Mouse (Mus musculus) lung, embryonic 14.5 days (tissue): ENCODE results near the gene Amh. TPM values are rescaled to one million over a fixed set of nuclear protein-coding genes. Genes with fewer than 3 reads are reported as not detected.

Source experiments
- ATAC-seq: fragments of 200-750 bp; cut with Nextera tagmentation; 2 replicates; pipeline ENCODE4 v1.8.0; 2017; ENCODE audit warnings: mild to moderate bottlenecking, moderate TSS enrichment, moderate library complexity; ENCODE audit not compliant: insufficient read depth
- DNase-seq: peaks from one replicate; pipeline ENCODE4 v3.0.0-alpha.2; 2015
- H3K27ac ChIP-seq: fragments of 300-500 bp; sonication (generic); 2 replicates; pipeline ENCODE4 v1.5.1; 2014; ENCODE audit warnings: low read depth, mild to moderate bottlenecking, moderate library complexity
- H3K27me3 ChIP-seq: fragments of 300-500 bp; sonication (generic); 2 replicates; pipeline ENCODE4 v1.6.1; 2014; ENCODE audit warnings: low read length, control low read depth; ENCODE audit not compliant: insufficient read depth
- H3K36me3 ChIP-seq: fragments of 300-500 bp; sonication (generic); 2 replicates; pipeline ENCODE4 v1.6.1; 2014; ENCODE audit warnings: control low read depth; ENCODE audit not compliant: insufficient read depth
- H3K4me1 ChIP-seq: fragments of 300-500 bp; sonication (generic); 2 replicates; pipeline ENCODE4 v1.6.1; 2014; ENCODE audit warnings: antibody characterized with exemption, control low read depth; ENCODE audit not compliant: insufficient read depth
- H3K4me2 ChIP-seq: fragments of 300-500 bp; sonication (generic); 2 replicates; pipeline ENCODE4 v1.6.1; 2014; ENCODE audit warnings: mild to moderate bottlenecking
- H3K4me3 ChIP-seq: fragments of 300-500 bp; sonication (generic); 2 replicates; pipeline ENCODE4 v1.5.1; 2014; ENCODE audit warnings: low read depth, low read length
- H3K9ac ChIP-seq: fragments of 300-500 bp; sonication (generic); 2 replicates; pipeline ENCODE4 v1.6.1; 2014
- H3K9me3 ChIP-seq: fragments of 300-500 bp; sonication (generic); 2 replicates; pipeline ENCODE4 v1.6.1; 2016; ENCODE audit warnings: low read depth, low read length, control low read depth
- CTCF ChIP-seq: IDR thresholded peaks from 2 replicates; pipeline ENCODE4 v1.5.1; 2016; ENCODE audit warnings: antibody characterized with exemption, low read depth
- WGBS: fragments of 180-500 bp; shearing (Covaris S2); extraction: QIAGEN DNeasy Blood & Tissue Kit; methylation state at CpG from one replicate; pipeline ENCODE4 v1.1.7; 2014; 5-methylcytosine and 5-hydroxymethylcytosine counted together
- polyA plus RNA-seq: library from polyadenylated mRNA; unstranded; fragments of >200 nt; fragmentation: Nextera tagmentation; extraction: Ambion mirVana; gene quantifications from 2 replicates; pipeline ENCODE4 v1.2.1, GENCODE M21; 2014

The Amh gene
- polyA plus RNA-seq, 1 experiment from 2014 or later, result 0.14 TPM

- H3K9me3 ChIP-seq, result no peaks in the 10 kb centered on the region
- peaks cover 57% of the 10 kb centered on the region for H3K27me3 ChIP-seq
- TF ChIP-seq CTCF, result no peak
- no peak overlapping the region for H3K27ac ChIP-seq
- H3K4me3 ChIP-seq, result no peak overlapping the region
- DNase-seq, result no peak
- H3K9ac ChIP-seq, result no peak overlapping the region
- 55% methylated on average over 6 of the region's 6 CpGs for WGBS
- no peaks in the 10 kb centered on the region for H3K36me3 ChIP-seq
- no peak overlapping the region for H3K4me2 ChIP-seq
- no peak for ATAC-seq
- H3K4me1 ChIP-seq, result no peaks in the 10 kb centered on the region
Observed at GRCm38 (mm10) chr10:80839848-80840247, 34.8 kb downstream of the Amh start.

GRCm38 (mm10) chr10:80841685-80842084 lies 36.6 kb downstream of the Amh start:
- no peaks in the 10 kb centered on the region for H3K4me1 ChIP-seq
- no peak overlapping the region for H3K4me3 ChIP-seq
- no peak overlapping the region for H3K9ac ChIP-seq
- peaks cover 51% of the 10 kb centered on the region for H3K27me3 ChIP-seq
- no peak overlapping the region for H3K27ac ChIP-seq
- no peak for TF ChIP-seq CTCF
- no peak for ATAC-seq
- no peak for DNase-seq
- no peaks in the 10 kb centered on the region for H3K36me3 ChIP-seq
- 80% methylated on average over 2 of the region's 2 CpGs for WGBS
- H3K9me3 ChIP-seq, result no peaks in the 10 kb centered on the region
- no peak overlapping the region for H3K4me2 ChIP-seq

GRCm38 (mm10) chr10:80842334-80842733 lies 37.3 kb downstream of the Amh start:
- no peak for DNase-seq
- Histone ChIP-seq H3K27me3 (peaks cover 44% of the 10 kb centered on the region), H3K9ac (no peak overlapping the region), H3K4me2 (no peak overlapping the region), H3K4me3 (no peak overlapping the region), H3K9me3 (no peaks in the 10 kb centered on the region), H3K27ac (no peak overlapping the region), H3K36me3 (no peaks in the 10 kb centered on the region), H3K4me1 (no peaks in the 10 kb centered on the region)
- WGBS, result 78% methylated on average over 15 of the region's 15 CpGs
- no peak for ATAC-seq
- no peak for TF ChIP-seq CTCF

- 9% methylated on average over 32 of the region's 32 CpGs for WGBS
- Histone ChIP-seq H3K27ac (no peak overlapping the region), H3K4me2 (peak overlapping the region; percentile 69), H3K27me3 (peaks cover 43% of the 10 kb centered on the region), H3K36me3 (no peaks in the 10 kb centered on the region), H3K9ac (peak overlapping the region; percentile 47), H3K4me1 (no peaks in the 10 kb centered on the region), H3K9me3 (no peaks in the 10 kb centered on the region), H3K4me3 (peak overlapping the region; percentile 41)
- TF ChIP-seq CTCF, result no peak
- ATAC-seq (no peak), DNase-seq (no peak)
Observed at GRCm38 (mm10) chr10:80843087-80843930, 38.3 kb downstream of the Amh start.

GRCm38 (mm10) chr10:80843931-80844547 lies 39.0 kb downstream of the Amh start, which contains the start of gene Lingo3:
Gene Lingo3, minus strand, starts transcription at chr10:80844039.
- peak within 1 kb of the TSS; percentile 41 for H3K4me3 ChIP-seq
- peak within 1 kb of the TSS; percentile 47 for H3K9ac ChIP-seq
- no peaks in the 10 kb centered on the region for H3K9me3 ChIP-seq
- WGBS, result 4% methylated on average over 48 of the region's 51 CpGs
- peak; percentile 26 for DNase-seq
- TF ChIP-seq CTCF, result no peak
- H3K27ac ChIP-seq, result no peak within 1 kb of the TSS
- no peaks in the 10 kb centered on the region for H3K4me1 ChIP-seq
- H3K36me3 ChIP-seq, result no peaks in the 10 kb centered on the region
- peaks cover 43% of the 10 kb centered on the region for H3K27me3 ChIP-seq
- ATAC-seq, result no peak
- peak within 1 kb of the TSS; percentile 69 for H3K4me2 ChIP-seq

- Histone ChIP-seq H3K4me2 (no peak overlapping the region), H3K27ac (no peak overlapping the region), H3K4me1 (no peaks in the 10 kb centered on the region), H3K36me3 (no peaks in the 10 kb centered on the region), H3K4me3 (no peak overlapping the region), H3K27me3 (peaks cover 43% of the 10 kb centered on the region), H3K9ac (no peak overlapping the region), H3K9me3 (no peaks in the 10 kb centered on the region)
- DNase-seq, result no peak
- no peak for TF ChIP-seq CTCF
- WGBS, result 60% methylated on average over 8 of the region's 8 CpGs
- no peak for ATAC-seq
Observed at GRCm38 (mm10) chr10:80845055-80845693, 40.1 kb downstream of the Amh start.

- Histone ChIP-seq H3K9me3 (no peaks in the 10 kb centered on the region), H3K4me2 (no peak overlapping the region), H3K4me1 (no peaks in the 10 kb centered on the region), H3K4me3 (no peak overlapping the region), H3K27ac (no peak overlapping the region), H3K36me3 (no peaks in the 10 kb centered on the region), H3K27me3 (peaks cover 43% of the 10 kb centered on the region), H3K9ac (no peak overlapping the region)
- ATAC-seq (no peak), DNase-seq (no peak)
- no peak for TF ChIP-seq CTCF
- WGBS, result 66% methylated on average over 12 of the region's 12 CpGs
Observed at GRCm38 (mm10) chr10:80845732-80846131, 40.7 kb downstream of the Amh start.
